Comparison of ENCODE assay signal across 17 mouse cellular contexts in the genomic region with DNA sequence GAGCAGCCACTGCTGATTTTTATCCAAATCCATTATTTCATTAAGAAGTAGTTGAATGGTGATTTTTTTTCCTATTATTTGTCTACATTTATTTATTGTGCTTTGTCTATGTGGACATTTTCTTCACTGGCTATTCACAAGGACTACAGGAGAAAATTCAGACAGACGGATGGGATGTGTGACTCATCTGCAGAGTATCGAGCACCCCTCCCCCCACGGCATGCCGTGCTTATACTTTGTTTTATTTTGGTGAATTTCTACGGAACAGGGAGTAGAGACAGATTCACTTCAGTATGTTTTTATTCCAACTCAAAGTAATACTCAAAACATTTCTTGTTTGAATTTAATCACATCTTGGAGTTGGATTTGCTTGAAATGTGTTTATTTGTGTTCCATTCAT. TPM values are rescaled to one million over a fixed set of nuclear protein-coding genes. Genes with fewer than 3 reads are reported as not detected.
DNase-seq lines count a peak whose midpoint lies in the region; ATAC-seq and TF ChIP-seq lines count a peak whose summit lies in the region.
"Had no signal": no experiment of that assay in that cellular context is flagged by ENCODE, and none has a peak within 500 bp of the region (broad histone marks: within the 10 kb centered on the region; RNA-seq: fewer than 3 reads in every experiment).

No protein-coding gene starts in this region.

- DNase-seq in liver, postnatal 0 days, result peak; percentile 4
- peak; percentile 19 for DNase-seq in ovary, postnatal 36 days (ENCODE audit: low spot score)
- no peak for DNase-seq in ovary, postnatal 10 days (ENCODE audit: low spot score)
- DNase-seq in adrenal gland, postnatal 14 days, result peak; percentile 46
- peak; percentile 17 for DNase-seq in limb, embryonic 11.5 days (ENCODE audit: low spot score)
- no peak for DNase-seq in thymus, postnatal 10 days (ENCODE audit: low spot score in 2 of 2)
- DNase-seq: cerebellum, postnatal 10 days; embryo, embryonic 11 days; gastrocnemius, postnatal 36 days; kidney, adult 11 months; kidney, postnatal 10 days had no signal

- no peak overlapping the region for H3K4me2 ChIP-seq in liver, postnatal 0 days (ENCODE audit: low read depth, low read length)
- H3K4me2 ChIP-seq in liver, embryonic 12.5 days, result no peak overlapping the region
- no peak overlapping the region for H3K4me2 ChIP-seq in limb, embryonic 11.5 days (ENCODE audit: low read depth, severe bottlenecking)
- H3K4me2 ChIP-seq: embryonic facial prominence, embryonic 15.5 days; heart, embryonic 12.5 days; hindbrain, embryonic 15.5 days had no signal

- no peak for ATAC-seq in liver, postnatal 0 days
- ATAC-seq in liver, embryonic 12.5 days, result no peak
- ATAC-seq in limb, embryonic 11.5 days (ENCODE audit: insufficient number of reproducible peaks, low FRiP score, low TSS enrichment, low read depth), result no peak
- ATAC-seq: CD4-positive, CD25-positive, alpha-beta regulatory T cell, adult 4 months had no signal

- no peak for TF ChIP-seq EP300 in liver, postnatal 0 days (IDR thresholded peaks at IDR 0.05; ENCODE audit: low read depth)

- 85% methylated on average over 5 of the region's 5 CpGs for WGBS in liver, postnatal 0 days (ENCODE audit: insufficient replicate concordance)
- 82% methylated on average over 5 of the region's 5 CpGs for WGBS in liver, embryonic 12.5 days (ENCODE audit: insufficient replicate concordance)
- 92% methylated on average over 5 of the region's 5 CpGs for WGBS in limb, embryonic 11.5 days

- H3K9ac ChIP-seq in liver, postnatal 0 days (replicated peaks), result no peak overlapping the region
- H3K9ac ChIP-seq in liver, embryonic 12.5 days, result no peak overlapping the region
- no peak overlapping the region for H3K9ac ChIP-seq in limb, embryonic 11.5 days (ENCODE audit: low read length)
- H3K9ac ChIP-seq: embryonic facial prominence, embryonic 15.5 days; heart, embryonic 12.5 days; hindbrain, embryonic 15.5 days had no signal

- H3K27me3 ChIP-seq in liver, postnatal 0 days (ENCODE audit: insufficient read depth, low read length), result no peaks in the 10 kb centered on the region
- H3K27me3 ChIP-seq in liver, embryonic 12.5 days (replicated peaks), result no peaks in the 10 kb centered on the region
- no peaks in the 10 kb centered on the region for H3K27me3 ChIP-seq in limb, embryonic 11.5 days (ENCODE audit: control insufficient read depth, insufficient read depth, low read length)
- H3K27me3 ChIP-seq: embryonic facial prominence, embryonic 15.5 days; heart, embryonic 12.5 days; hindbrain, embryonic 15.5 days had no signal

- no peaks in the 10 kb centered on the region for H3K9me3 ChIP-seq in liver, postnatal 0 days (ENCODE audit: low read length)
- H3K9me3 ChIP-seq in liver, embryonic 12.5 days (replicated peaks), result no peaks in the 10 kb centered on the region
- no peaks in the 10 kb centered on the region for H3K9me3 ChIP-seq in limb, embryonic 11.5 days (ENCODE audit: control insufficient read depth, low read length)
- H3K9me3 ChIP-seq: embryonic facial prominence, embryonic 15.5 days; forebrain, embryonic 10.5 days; heart, embryonic 12.5 days; hindbrain, embryonic 15.5 days had no signal

- H3K27ac ChIP-seq in liver, postnatal 0 days (ENCODE audit: low read depth), result no peak overlapping the region
- H3K27ac ChIP-seq in liver, embryonic 12.5 days, result no peak overlapping the region
- H3K27ac ChIP-seq in limb, embryonic 11.5 days (replicated peaks; ENCODE audit: low read depth, low read length), result no peak overlapping the region
- H3K27ac ChIP-seq: forebrain, embryonic 10.5 days; hindbrain, embryonic 15.5 days had no signal

- H3K4me3 ChIP-seq in liver, postnatal 0 days (ENCODE audit: low read depth, low read length), result no peak overlapping the region
- no peak overlapping the region for H3K4me3 ChIP-seq in liver, embryonic 12.5 days
- no peak overlapping the region for H3K4me3 ChIP-seq in limb, embryonic 11.5 days (ENCODE audit: low read depth, low read length)
- H3K4me3 ChIP-seq: embryonic facial prominence, embryonic 15.5 days; forebrain, embryonic 10.5 days; heart, embryonic 12.5 days; hindbrain, embryonic 15.5 days had no signal

- H3K36me3 ChIP-seq in liver, postnatal 0 days (replicated peaks; ENCODE audit: insufficient read depth, low read length), result no peaks in the 10 kb centered on the region
- H3K36me3 ChIP-seq in liver, embryonic 12.5 days, result no peaks in the 10 kb centered on the region
- no peaks in the 10 kb centered on the region for H3K36me3 ChIP-seq in limb, embryonic 11.5 days (ENCODE audit: control insufficient read depth, insufficient read depth, low read length)
- H3K36me3 ChIP-seq: embryonic facial prominence, embryonic 15.5 days; forebrain, embryonic 10.5 days; heart, embryonic 12.5 days; hindbrain, embryonic 15.5 days had no signal

- TF ChIP-seq CTCF in liver, postnatal 0 days (IDR thresholded peaks at IDR 0.05; ENCODE audit: low read depth), result no peak

- H3K4me1 ChIP-seq in liver, postnatal 0 days (ENCODE audit: insufficient read depth), result no peaks in the 10 kb centered on the region
- H3K4me1 ChIP-seq in liver, embryonic 12.5 days, result no peaks in the 10 kb centered on the region
- no peaks in the 10 kb centered on the region for H3K4me1 ChIP-seq in limb, embryonic 11.5 days (ENCODE audit: control insufficient read depth, insufficient read depth, low read length)
- H3K4me1 ChIP-seq: forebrain, embryonic 10.5 days; hindbrain, embryonic 15.5 days had no signal

RNA-seq across cellular contexts. Expression of a gene that starts 49.4 kb away (rescaled TPM):
- 5.4 and 5.6 TPM in 2 replicates for polyA plus RNA-seq in liver, postnatal 0 days (2015; fragmentation: Nextera tagmentation; extraction: Ambion mirVana)
- 8.3 and 9.5 TPM in 2 replicates for polyA plus RNA-seq in liver, embryonic 12.5 days (2016; fragmentation: Nextera tagmentation; extraction: Ambion mirVana)
- total RNA-seq in adrenal gland, postnatal 14 days (2021), result 18.6 and 25.8 TPM in 2 replicates
- polyA plus RNA-seq in limb, embryonic 11.5 days (2014; fragmentation: Nextera tagmentation; extraction: Ambion mirVana), result 20.7 and 20.9 TPM in 2 replicates

Comparison
In these comparisons a context has a peak if more than half of its experiments do, and no peak if none do; other contexts are left out.
1. DNase-seq: peak in liver, postnatal 0 days (single experiment), ovary, postnatal 36 days (single experiment), adrenal gland, postnatal 14 days (single experiment) and limb, embryonic 11.5 days (single experiment); none in ovary, postnatal 10 days (single experiment) and thymus, postnatal 10 days (0 of 2).